Mouse (Mus musculus): ENCODE measurements around the gene Ttc33.

The Ttc33 gene

DNA sequence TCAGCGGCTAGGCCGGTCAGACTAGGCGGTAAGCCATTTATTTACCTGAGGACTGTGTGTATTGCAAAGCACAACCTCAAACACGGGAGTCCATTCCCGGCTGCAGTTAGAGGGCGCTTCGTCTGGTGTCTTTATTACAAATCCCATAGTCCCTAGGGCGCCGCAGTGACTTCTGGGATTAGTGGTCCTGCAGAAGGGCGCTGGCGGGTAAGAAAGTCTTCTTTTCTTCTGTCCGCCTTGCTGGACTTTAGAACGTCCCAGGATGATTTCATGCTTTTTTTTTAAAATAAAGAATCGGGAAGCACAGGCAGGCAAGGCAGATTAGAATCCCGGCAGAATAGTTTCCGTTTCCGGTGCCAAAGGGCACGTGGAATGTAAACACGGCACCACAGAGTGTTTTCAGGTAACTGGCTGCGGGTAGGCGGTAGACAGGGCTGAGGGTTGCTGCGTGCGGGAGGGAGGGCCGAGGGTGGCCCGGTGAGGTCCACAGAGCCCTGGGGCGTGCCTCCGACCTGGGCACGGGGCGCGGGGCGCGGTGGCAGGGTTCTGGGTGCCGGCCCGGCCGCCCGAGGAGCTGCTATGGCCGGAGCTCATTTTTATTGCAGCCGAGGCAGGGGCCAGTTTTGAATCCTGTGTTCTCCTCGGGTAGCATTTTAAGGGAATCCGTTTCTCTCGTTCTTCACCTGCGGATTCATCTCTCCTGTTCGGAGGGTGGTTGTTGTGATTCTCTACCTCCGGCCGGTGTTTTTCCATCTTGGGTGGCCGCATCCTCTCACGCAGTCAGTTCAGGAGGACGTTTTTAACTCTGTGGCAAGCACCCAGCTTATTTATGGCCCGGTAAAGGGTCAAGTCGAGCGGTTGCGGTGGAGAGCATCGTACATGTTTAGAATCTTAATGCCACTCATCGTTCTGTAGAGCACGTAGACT lies at the start of gene Ttc33:
Gene Ttc33, plus strand, starts transcription at position 160 of the 927 bp plus-strand sequence.
- DNase-seq (ENCODE audit: low spot score in 2 of 2), result peak; percentile 75 to 81

DNA sequence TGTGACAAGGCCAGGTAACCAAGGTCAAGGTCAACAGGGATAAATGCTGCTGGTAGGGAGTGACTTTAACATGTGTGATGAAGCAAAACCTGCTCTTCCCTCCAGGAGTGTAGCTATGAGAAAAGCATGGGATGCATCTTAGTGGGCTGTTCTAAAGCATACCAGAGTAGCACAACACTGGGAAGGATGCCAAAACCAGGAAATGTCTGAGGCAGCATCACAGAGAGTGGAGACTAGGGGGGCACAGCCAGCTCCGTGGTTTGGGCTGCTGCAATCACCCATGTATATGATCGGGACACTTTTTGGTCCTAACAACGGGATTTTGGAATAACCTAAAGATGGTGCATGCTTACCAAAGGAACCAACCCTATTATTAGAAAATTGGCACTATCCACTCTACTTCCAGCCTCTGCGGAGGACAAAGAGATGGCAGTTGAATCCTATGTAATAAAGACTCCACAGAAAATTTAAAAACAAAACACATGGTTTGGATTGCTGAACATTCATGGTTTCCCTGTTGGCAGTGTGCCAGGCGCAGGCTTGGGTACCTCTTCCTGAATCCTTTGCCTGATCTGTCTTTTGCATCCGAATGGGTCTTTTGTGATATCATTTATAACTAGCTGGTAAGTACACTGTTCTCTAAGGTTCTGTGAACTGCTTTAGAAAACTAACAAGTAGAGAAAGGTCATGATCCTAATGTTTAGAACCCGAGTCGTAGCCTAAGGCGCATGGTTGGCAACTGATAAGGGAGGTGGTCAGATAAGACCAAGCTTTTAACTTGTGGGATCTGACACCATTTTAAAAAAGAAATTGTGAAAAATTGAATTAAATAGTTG lies 47.1 kb upstream of the Ttc33 start:
- no peak for DNase-seq (ENCODE audit: low spot score in 2 of 2)

DNA sequence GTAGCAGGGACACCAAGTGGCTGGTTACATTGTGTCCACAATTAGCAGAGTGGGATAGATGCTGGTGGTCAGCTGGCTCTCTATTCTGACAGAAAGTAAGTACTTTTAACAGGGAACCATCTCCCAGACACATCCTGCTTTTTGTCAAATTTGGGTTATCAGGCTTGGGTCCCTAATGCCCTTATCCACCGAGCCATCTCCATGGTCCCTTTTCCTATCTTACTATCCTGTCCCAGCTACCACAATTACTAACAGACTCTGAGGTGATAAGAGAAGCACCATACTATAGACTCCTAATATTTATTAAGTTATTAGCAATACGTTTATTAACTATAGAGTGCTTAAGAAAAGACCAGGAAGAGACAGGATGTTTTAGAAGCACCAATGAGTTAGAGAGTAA lies 46.0 kb upstream of the Ttc33 start:
- DNase-seq (ENCODE audit: low spot score in 2 of 2), result no peak

GRCm38 (mm10) chr15:5139863-5140262 lies 45.5 kb upstream of the Ttc33 start:
- DNase-seq (ENCODE audit: low spot score in 2 of 2), result no peak

- DNase-seq (ENCODE audit: low spot score in 2 of 2), result no peak
Observed at GRCm38 (mm10) chr15:5140357-5140756, 45.0 kb upstream of the Ttc33 start.

- DNase-seq (ENCODE audit: low spot score in 2 of 2), result no peak
Observed at GRCm38 (mm10) chr15:5142047-5142446, 43.3 kb upstream of the Ttc33 start.

- no peak for DNase-seq (ENCODE audit: low spot score in 2 of 2)
Observed at GRCm38 (mm10) chr15:5142714-5143113, 42.6 kb upstream of the Ttc33 start.

- peak; percentile 69 to 70 for DNase-seq (ENCODE audit: low spot score in 2 of 2)
Observed at GRCm38 (mm10) chr15:5143361-5144020, 41.8 kb upstream of the Ttc33 start, which contains the start of gene Prkaa1. Prkaa1 (plus strand) TSS chr15:5143861.

- no peak for DNase-seq (ENCODE audit: low spot score in 2 of 2)
Observed at GRCm38 (mm10) chr15:5144021-5144778, 41.1 kb upstream of the Ttc33 start.

DNA sequence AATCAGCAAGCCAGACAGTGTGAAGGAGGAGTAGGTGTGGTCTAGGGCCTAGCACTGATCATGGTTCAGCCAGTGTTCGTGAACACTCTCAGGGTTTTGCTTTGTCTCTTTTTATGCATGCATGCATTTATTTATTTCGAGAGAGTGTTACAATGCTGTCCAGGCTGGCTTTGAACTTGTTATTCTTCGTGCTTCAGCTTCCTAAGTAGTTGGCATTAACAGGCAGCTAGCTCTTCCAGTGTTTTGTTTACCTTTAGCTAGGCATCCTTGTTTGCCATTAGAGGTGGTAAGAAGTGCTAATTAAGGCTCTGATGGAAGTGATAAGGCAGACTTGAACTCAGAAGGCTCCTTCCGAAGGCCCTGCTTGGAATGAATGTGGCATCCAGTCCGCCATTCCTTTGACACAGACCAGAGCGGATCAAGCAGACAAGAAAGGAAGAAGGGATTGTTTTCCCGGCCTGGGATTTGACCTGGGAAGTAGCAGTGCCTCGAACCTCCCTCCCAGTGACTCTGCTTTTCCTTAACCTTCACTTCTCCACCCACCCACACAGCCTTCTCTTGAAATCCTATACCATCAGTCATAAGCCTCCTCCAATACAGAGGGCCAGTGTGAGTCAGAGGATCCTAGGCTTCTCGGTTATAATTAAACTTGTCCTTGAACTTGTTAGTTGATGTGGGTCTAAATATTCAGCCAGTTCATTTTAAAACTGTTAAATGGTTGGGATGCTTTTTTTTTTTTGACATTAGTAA lies 40.0 kb upstream of the Ttc33 start:
- no peak for DNase-seq (ENCODE audit: low spot score in 2 of 2)

DNA sequence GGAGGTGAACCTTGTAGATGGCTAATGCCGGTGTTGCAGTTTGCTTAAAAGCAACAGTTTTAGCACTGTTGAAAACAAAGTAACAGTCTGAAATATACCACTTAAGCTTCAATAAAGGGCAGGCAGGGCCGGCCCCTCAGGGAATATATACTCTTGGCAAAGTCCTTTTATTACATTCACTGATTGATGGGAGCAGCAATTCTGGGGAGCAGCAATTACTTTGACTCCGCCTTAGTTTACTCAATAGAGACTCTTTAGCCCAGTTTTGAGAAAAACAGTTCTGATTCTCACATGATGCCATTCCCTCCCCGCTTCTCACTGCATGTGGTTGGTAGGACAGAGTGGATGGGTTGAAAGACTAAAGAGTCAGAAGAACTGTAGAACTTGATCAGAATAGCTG lies 36.1 kb upstream of the Ttc33 start:
- DNase-seq (ENCODE audit: low spot score in 2 of 2), result no peak

DNA sequence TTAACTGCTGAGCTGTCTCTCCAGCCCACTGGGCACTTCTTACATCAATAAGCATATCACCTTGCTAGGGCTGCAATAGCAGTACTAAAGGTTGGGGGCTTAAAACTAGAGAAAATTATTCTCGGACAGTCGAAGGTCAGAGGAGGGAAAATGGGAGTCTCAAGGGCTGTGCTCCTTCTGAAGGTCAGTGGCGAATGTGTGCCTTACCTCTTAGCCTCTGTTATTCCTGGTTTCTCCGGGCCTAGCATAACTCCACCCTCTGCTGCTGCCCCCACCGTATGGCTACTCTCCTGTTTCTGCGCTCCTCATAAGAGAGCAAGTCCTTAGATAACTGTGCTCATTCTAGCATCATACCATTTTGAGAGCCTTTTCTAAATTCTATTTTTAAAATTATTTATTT lies 33.2 kb upstream of the Ttc33 start:
- no peak for DNase-seq (ENCODE audit: low spot score in 2 of 2)

- DNase-seq (ENCODE audit: low spot score in 2 of 2), result no peak
Observed at GRCm38 (mm10) chr15:5154621-5155020, 30.7 kb upstream of the Ttc33 start.

DNA sequence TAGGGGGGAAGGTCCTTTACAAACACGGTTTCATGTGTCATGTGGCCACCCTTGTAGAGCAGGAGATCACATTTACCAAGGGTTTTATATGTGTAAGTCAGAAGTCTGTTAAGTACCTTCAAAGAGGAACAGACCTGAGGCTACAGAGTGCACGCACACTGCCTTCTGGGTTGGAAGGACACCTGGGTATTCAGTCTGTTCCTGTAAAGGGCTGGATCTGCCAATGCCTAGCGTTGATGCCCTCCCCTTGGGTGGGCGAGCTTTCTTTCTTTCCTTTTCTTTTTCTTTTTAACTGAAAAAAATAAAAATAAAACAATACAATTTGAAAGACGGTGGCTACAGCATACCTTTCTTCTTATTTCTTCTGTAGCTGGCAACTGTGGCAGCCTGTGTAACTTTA lies 30.2 kb upstream of the Ttc33 start:
- DNase-seq (ENCODE audit: low spot score in 2 of 2), result no peak

DNA sequence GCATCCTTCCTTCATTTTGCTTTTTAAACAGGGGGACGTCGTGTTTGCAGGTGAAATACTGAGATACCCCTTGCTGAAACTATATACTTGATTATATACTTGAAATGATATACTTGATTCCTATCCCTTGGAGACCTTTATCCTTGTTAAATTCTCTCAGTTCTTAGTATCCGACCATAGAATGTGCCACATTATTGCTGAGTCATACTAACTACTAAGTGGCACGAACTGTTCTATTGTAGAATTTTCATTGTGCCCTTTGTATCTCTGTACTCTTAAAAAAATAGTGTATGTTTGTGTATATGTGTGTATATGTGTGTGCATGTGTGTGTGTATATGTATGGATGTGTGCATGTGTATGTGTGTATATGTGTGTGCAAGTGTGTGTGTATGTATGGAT lies 29.0 kb upstream of the Ttc33 start:
- DNase-seq (ENCODE audit: low spot score in 2 of 2), result no peak

- peak in 1 of 2 experiments; percentile 14 for DNase-seq (ENCODE audit: low spot score in 2 of 2)
Observed at GRCm38 (mm10) chr15:5157386-5157785, 27.9 kb upstream of the Ttc33 start.

DNA sequence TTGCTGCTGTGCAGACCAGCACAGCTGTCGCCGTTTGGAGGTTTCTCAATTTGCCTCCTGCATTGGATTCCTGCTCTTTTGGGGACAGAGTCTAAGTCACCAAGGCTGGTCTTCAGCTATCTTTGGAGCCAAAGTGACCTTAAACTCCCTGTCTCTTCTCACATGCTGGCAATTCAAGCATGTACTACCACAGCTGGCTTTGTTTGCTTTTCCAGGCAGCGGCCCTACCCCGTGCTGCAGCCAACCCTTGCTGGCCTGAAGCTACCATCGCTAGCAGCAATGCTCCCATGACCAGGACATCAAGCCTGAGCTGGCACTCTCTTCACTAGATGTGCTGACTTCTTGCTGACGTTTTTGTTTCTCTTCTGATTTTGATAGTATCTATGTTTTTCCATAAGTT lies 26.5 kb upstream of the Ttc33 start:
- peak; percentile 32 to 43 for DNase-seq (ENCODE audit: low spot score in 2 of 2)

DNA sequence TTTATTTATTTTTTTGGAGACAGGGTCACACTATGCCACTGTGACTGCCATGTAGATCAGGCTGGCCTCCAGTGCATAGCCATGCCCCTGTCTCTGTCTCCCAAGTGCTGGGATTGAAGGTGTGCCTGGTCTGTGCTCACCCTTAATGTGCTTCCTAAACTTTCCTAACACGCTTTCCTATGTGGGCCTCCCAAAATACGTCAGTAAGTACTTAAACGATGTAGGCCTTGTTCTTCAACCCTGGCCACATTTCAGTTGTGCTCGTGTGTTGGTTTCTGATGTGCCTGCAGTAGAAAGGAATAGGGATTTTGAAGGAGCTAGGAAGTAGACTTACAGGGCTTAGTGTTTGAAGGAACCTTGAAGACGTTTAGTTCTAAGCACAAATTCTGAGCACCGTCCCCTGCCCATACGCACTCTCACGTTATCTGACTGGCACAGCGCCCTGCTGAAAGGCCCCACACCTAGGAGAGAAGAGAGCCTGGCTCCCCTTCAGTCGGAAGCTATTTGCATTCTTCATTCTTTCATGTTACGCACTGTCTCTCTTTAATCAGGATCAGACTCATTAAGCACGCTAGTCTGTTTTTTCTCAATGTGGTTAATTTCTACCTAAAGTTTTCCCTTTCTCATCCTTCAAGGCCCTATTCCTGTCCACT lies 20.1 kb upstream of the Ttc33 start:
- no peak for DNase-seq (ENCODE audit: low spot score in 2 of 2)

DNA sequence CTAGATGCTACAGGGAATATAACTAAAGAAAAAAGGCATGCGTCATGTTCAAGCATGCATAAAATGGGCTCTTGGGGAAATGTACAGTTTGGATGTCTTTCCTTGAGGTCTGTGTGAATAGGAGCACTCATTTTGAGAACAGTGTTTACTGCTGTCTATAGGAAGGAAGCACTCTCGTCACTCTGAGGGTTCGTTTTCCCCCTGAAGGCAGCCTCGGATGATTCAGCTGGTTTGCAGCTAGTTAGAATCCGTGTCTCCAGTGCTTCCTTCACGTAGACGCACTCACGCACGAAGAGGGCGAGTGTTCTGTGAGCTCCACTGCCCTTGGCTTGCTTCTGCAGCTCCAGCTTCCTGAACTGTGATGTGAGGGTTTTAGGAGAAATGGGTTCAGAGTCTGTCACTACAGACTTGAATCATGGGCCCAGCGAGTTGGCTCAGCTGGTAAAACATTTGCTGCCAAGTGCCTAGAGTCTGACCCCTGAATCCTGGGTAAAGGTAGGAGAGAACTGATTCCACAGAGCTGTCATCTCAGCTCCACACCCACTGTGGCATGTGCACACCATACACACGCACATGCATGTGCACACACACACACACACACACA lies 12.0 kb upstream of the Ttc33 start:
- DNase-seq (ENCODE audit: low spot score in 2 of 2), result no peak

Measured in heart, adult 9 months (tissue).